Mouse (Mus musculus) liver, embryonic 14.5 days (tissue): ENCODE results near the gene Efhc1.

Experiments
- CTCF ChIP-seq: IDR thresholded peaks from 2 replicates; pipeline ENCODE4 v1.5.1; 2016; ENCODE audit warnings: antibody characterized with exemption, low read depth, control low read depth
- EP300 ChIP-seq: IDR thresholded peaks from 2 replicates; pipeline ENCODE4 v1.6.1; 2016; ENCODE audit warnings: antibody characterized with exemption, low read depth

- no peak for TF ChIP-seq EP300
- TF ChIP-seq CTCF = no peak
Measured at GRCm38 (mm10) chr1:20986378-20987056, 35.1 kb downstream of the Efhc1 start.
